In the genomic region with DNA sequence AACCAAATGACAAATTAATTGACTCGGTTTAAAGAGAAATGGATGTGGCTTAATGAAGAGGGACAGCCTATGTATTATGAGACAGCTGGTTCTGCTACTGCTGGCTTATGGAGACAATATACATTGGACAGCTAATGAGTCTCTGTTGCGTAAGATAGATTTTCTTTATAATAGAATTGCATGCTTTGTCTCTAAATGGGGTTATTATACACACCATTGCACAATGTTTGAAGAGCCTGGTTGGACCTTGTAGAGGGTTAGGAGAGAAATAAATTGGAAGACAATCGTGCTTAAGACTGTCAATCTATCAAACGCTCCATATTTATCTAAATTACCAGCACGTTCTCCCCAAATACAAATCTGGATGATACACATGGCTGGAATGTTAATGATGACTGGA, we compare ENCODE assay signal across 15 mouse cellular contexts.
"Had no signal": no experiment of that assay in that cellular context is flagged by ENCODE, and none has a peak within 500 bp of the region (broad histone marks: within the 10 kb centered on the region; RNA-seq: fewer than 3 reads in every experiment).

No protein-coding gene starts in this region.

- H3K27ac ChIP-seq: limb, embryonic 12.5 days; liver, embryonic 13.5 days; macrophage; midbrain, embryonic 12.5 days; stomach, embryonic 15.5 days had no signal

- H3K4me3 ChIP-seq: limb, embryonic 12.5 days; liver, embryonic 13.5 days; megakaryocyte, embryonic 14.5 days; midbrain, embryonic 12.5 days; stomach, embryonic 15.5 days had no signal

- ATAC-seq: inflammation-experienced regulatory T-cells, adult 6 months; intestine, postnatal 0 days; liver, postnatal 0 days had no signal

- DNase-seq: kidney, adult 8-10 months; kidney, postnatal 25 days; liver; liver, embryonic 13.5 days; liver, postnatal 0 days; lung, postnatal 10 days; right cerebral cortex, postnatal 14 days; thymus, postnatal 25 days had no signal

- H3K36me3 ChIP-seq: limb, embryonic 12.5 days; liver, embryonic 13.5 days; midbrain, embryonic 12.5 days; stomach, embryonic 15.5 days had no signal

- H3K9me3 ChIP-seq: limb, embryonic 12.5 days; liver, embryonic 13.5 days; midbrain, embryonic 12.5 days; stomach, embryonic 15.5 days had no signal

- H3K9ac ChIP-seq: limb, embryonic 12.5 days; liver, embryonic 13.5 days; liver, postnatal 0 days; midbrain, embryonic 12.5 days; stomach, embryonic 15.5 days had no signal

- H3K4me1 ChIP-seq: liver, embryonic 13.5 days; midbrain, embryonic 12.5 days; stomach, embryonic 15.5 days had no signal

- H3K4me2 ChIP-seq: limb, embryonic 12.5 days; liver, embryonic 13.5 days; midbrain, embryonic 12.5 days; stomach, embryonic 15.5 days had no signal

- H3K27me3 ChIP-seq: liver, embryonic 13.5 days; midbrain, embryonic 12.5 days; stomach, embryonic 15.5 days had no signal
